Mouse (Mus musculus) liver, embryonic 12.5 days (tissue): Measurements from ENCODE around the gene Ptpn1. TPM values are rescaled to one million over a fixed set of nuclear protein-coding genes. Genes with fewer than 3 reads are reported as not detected.

Experiments
- ATAC-seq: fragments of 200-750 bp; cut with Nextera tagmentation; 2 replicates; pipeline ENCODE4 v1.8.0; 2017; ENCODE audit warnings: moderate number of reproducible peaks, mild to moderate bottlenecking, moderate library complexity
- H3K27ac ChIP-seq: fragments of 300-500 bp; sonication (generic); 2 replicates; pipeline ENCODE4 v1.5.1; 2016; ENCODE audit warnings: mild to moderate bottlenecking
- H3K27me3 ChIP-seq: fragments of 300-500 bp; sonication (generic); replicated peaks from 2 replicates; pipeline ENCODE4 v1.6.1; 2016; ENCODE audit warnings: mild to moderate bottlenecking, moderate library complexity
- H3K36me3 ChIP-seq: fragments of 300-500 bp; sonication (generic); 2 replicates; pipeline ENCODE4 v1.6.1; 2016; ENCODE audit warnings: mild to moderate bottlenecking, moderate library complexity
- H3K4me1 ChIP-seq: fragments of 300-500 bp; sonication (generic); 2 replicates; pipeline ENCODE4 v1.6.1; 2016
- H3K4me2 ChIP-seq: fragments of 300-500 bp; sonication (generic); 2 replicates; pipeline ENCODE4 v1.6.1; 2016; ENCODE audit warnings: mild to moderate bottlenecking, moderate library complexity
- H3K4me3 ChIP-seq: fragments of 300-500 bp; sonication (generic); 2 replicates; pipeline ENCODE4 v1.5.1; 2016; ENCODE audit warnings: mild to moderate bottlenecking, moderate library complexity
- H3K9ac ChIP-seq: fragments of 300-500 bp; sonication (generic); 2 replicates; pipeline ENCODE4 v1.6.1; 2016; ENCODE audit warnings: mild to moderate bottlenecking, moderate library complexity
- H3K9me3 ChIP-seq: fragments of 300-500 bp; sonication (generic); replicated peaks from 2 replicates; pipeline ENCODE4 v1.6.1; 2016; ENCODE audit warnings: mild to moderate bottlenecking, moderate library complexity
- WGBS: fragments of 180-500 bp; shearing (Covaris S2); methylation state at CpG from one replicate; pipeline ENCODE4 v1.1.7; 2016; ENCODE audit not compliant: insufficient replicate concordance; 5-methylcytosine and 5-hydroxymethylcytosine counted together
- polyA plus RNA-seq: library from polyadenylated mRNA; unstranded; fragments of >200 nt; fragmentation: Nextera tagmentation; extraction: Ambion mirVana; gene quantifications from 2 replicates; pipeline ENCODE4 v1.2.1, GENCODE M21; 2016

The Ptpn1 gene
- polyA plus RNA-seq, 1 experiment from 2014 or later = 38.4 TPM

GRCm38 (mm10) chr2:168026467-168026866 is 94.6 kb downstream of the Ptpn1 start:
- no peaks in the 10 kb centered on the region for H3K27me3 ChIP-seq
- no peak overlapping the region for H3K4me3 ChIP-seq
- no peak overlapping the region for H3K9ac ChIP-seq
- H3K27ac ChIP-seq = no peak overlapping the region
- H3K9me3 ChIP-seq = peaks cover 8% of the 10 kb centered on the region
- 25% methylated on average over 3 of the region's 3 CpGs for WGBS
- H3K4me2 ChIP-seq = no peak overlapping the region
- no peak for ATAC-seq
- H3K4me1 ChIP-seq = peaks cover 21% of the 10 kb centered on the region
- 0 out of 2 replicates have a peak, but pooled peaks cover 2% of the 10 kb centered on the region for H3K36me3 ChIP-seq

- Histone ChIP-seq H3K9ac (no peak overlapping the region), H3K4me3 (no peak overlapping the region), H3K36me3 (no peaks in the 10 kb centered on the region), H3K4me2 (no peak overlapping the region), H3K27ac (no peak overlapping the region), H3K9me3 (peaks cover 8% of the 10 kb centered on the region), H3K27me3 (no peaks in the 10 kb centered on the region), H3K4me1 (peaks cover 30% of the 10 kb centered on the region)
- 81% methylated on average over 3 of the region's 3 CpGs for WGBS
- ATAC-seq = no peak
Measured at GRCm38 (mm10) chr2:168028376-168028775, 96.5 kb downstream of the Ptpn1 start.

Other genes with a start within 250 kb of the Ptpn1 start
- gene Cebpb, start 243.1 kb upstream of the Ptpn1 start, polyA plus RNA-seq = 21.8 and 23.4 TPM in 2 replicates
- gene Tmem189, start 242.2 kb upstream of the Ptpn1 start, polyA plus RNA-seq = 27.3 and 30.4 TPM in 2 replicates
- gene Ripor3, start 78.6 kb downstream of the Ptpn1 start, polyA plus RNA-seq = 2.4 and 2.9 TPM in 2 replicates
- gene Pard6b, start 148.9 kb downstream of the Ptpn1 start, polyA plus RNA-seq = 4.5 and 4.9 TPM in 2 replicates